Mouse (Mus musculus) MEL (cell line): Measurements from ENCODE around the gene N4bp2l2. TPM values are rescaled to one million over a fixed set of nuclear protein-coding genes. Genes with fewer than 3 reads are reported as not detected.

ENCODE experiments used
- DNase-seq: peaks from one replicate; pipeline ENCODE4 v3.0.0; 2011; ENCODE audit warnings: low read depth, low spot score
- H3K27ac ChIP-seq: 2 replicates; pipeline ENCODE4 v1.5.1; 2012; ENCODE audit warnings: low read depth, mild to moderate bottlenecking, control low read depth, low read length, moderate library complexity; ENCODE audit not compliant: control insufficient read depth
- H3K27me3 ChIP-seq, 2 experiments: fragments of 150-350 bp in 1 of 2; sonication (generic) in 1 of 2; 2 replicates each; pipeline ENCODE4 v1.6.1; 2012; ENCODE audit warnings: low read length in 2 of 2, mild to moderate bottlenecking in 2 of 2, improper control_type of control experiment in 1 of 2, moderate library complexity in 1 of 2; ENCODE audit not compliant: insufficient read depth in 2 of 2, control insufficient read depth in 1 of 2
- H3K36me3 ChIP-seq, 2 experiments: 2 replicates each; pipeline ENCODE4 v1.6.1; 2012 to 2014; ENCODE audit warnings: low read length in 2 of 2, improper control_type of control experiment in 1 of 2, inconsistent platforms in 1 of 2, mild to moderate bottlenecking in 1 of 2; ENCODE audit not compliant: insufficient read depth in 2 of 2, control insufficient read depth in 1 of 2
- H3K4me1 ChIP-seq, 2 experiments: fragments of 150-350 bp in 1 of 2; sonication (generic) in 1 of 2; 2 replicates each; pipeline ENCODE4 v1.6.1; 2012; ENCODE audit warnings: low read length in 2 of 2, improper control_type of control experiment in 1 of 2, mild to moderate bottlenecking in 1 of 2; ENCODE audit not compliant: insufficient read depth in 2 of 2, control insufficient read depth in 1 of 2
- H3K4me3 ChIP-seq, 2 experiments: fragments of 150-350 bp in 1 of 2; sonication (generic) in 1 of 2; 2 replicates each; pipeline ENCODE4 v1.5.1; 2012; ENCODE audit warnings: low read depth in 2 of 2, low read length in 2 of 2, mild to moderate bottlenecking in 2 of 2, moderate library complexity in 2 of 2, control low read depth in 1 of 2, improper control_type of control experiment in 1 of 2; ENCODE audit not compliant: control insufficient read depth in 1 of 2, insufficient read depth in 1 of 2
- H3K79me2 ChIP-seq: 2 replicates; pipeline ENCODE4 v1.6.1; 2012; ENCODE audit warnings: mild to moderate bottlenecking, low read length, moderate library complexity; ENCODE audit not compliant: control insufficient read depth, poor library complexity, insufficient read depth
- H3K9ac ChIP-seq: 2 replicates; pipeline ENCODE4 v1.6.1; 2012; ENCODE audit warnings: low read depth, mild to moderate bottlenecking, control low read depth, low read length, moderate library complexity; ENCODE audit not compliant: control insufficient read depth, poor library complexity, severe bottlenecking
- H3K9me3 ChIP-seq: fragments of 150-350 bp; sonication (generic); replicated peaks from 2 replicates; pipeline ENCODE4 v1.6.1; 2012; ENCODE audit warnings: mild to moderate bottlenecking, low read length, improper control_type of control experiment, moderate library complexity; ENCODE audit not compliant: insufficient read depth
- BHLHE40 ChIP-seq: IDR thresholded peaks from 2 replicates; pipeline ENCODE4 v1.6.1; 2012; ENCODE audit warnings: low read depth, mild to moderate bottlenecking, inconsistent platforms, low read length, improper control_type of control experiment, borderline replicate concordance
- CTCF ChIP-seq, 3 experiments: IDR thresholded peaks in 2 of 3; conservative IDR thresholded peaks in 1 of 3; 2 replicates each; pipeline ENCODE4 v1.5.1; 2011 to 2012; ENCODE audit warnings: low read length in 3 of 3, low read depth in 2 of 3, mild to moderate bottlenecking in 2 of 3, improper control_type of control experiment in 1 of 3, inconsistent platforms in 1 of 3, mixed read lengths in 1 of 3, moderate library complexity in 1 of 3; ENCODE audit not compliant: control insufficient read depth in 1 of 3, insufficient read depth in 1 of 3, poor library complexity in 1 of 3, severe bottlenecking in 1 of 3
- ELF1 ChIP-seq: IDR thresholded peaks from 2 replicates; pipeline ENCODE4 v1.6.1; 2014; ENCODE audit warnings: low read depth, mild to moderate bottlenecking, inconsistent platforms, low read length, improper control_type of control experiment, moderate library complexity
- ETS1 ChIP-seq: IDR thresholded peaks from 2 replicates; pipeline ENCODE4 v1.6.1; 2012; ENCODE audit warnings: low read depth, mild to moderate bottlenecking, inconsistent platforms, low read length, improper control_type of control experiment, moderate library complexity
- GABPA ChIP-seq: IDR thresholded peaks from 2 replicates; pipeline ENCODE4 v1.6.1; 2012; ENCODE audit warnings: low read depth, mild to moderate bottlenecking, inconsistent platforms, low read length, improper control_type of control experiment, moderate library complexity
- MAFK ChIP-seq: IDR thresholded peaks from 2 replicates; pipeline ENCODE4 v1.6.1; 2011; ENCODE audit warnings: low read depth, mild to moderate bottlenecking, low read length, improper control_type of control experiment, borderline replicate concordance
- MAX ChIP-seq: IDR thresholded peaks from 2 replicates; pipeline ENCODE4 v1.6.1; 2011; ENCODE audit warnings: low read length, improper control_type of control experiment
- MEF2A ChIP-seq: IDR thresholded peaks from 2 replicates; pipeline ENCODE4 v1.6.1; 2014; ENCODE audit warnings: low read depth, mild to moderate bottlenecking, inconsistent platforms, low read length, improper control_type of control experiment; ENCODE audit not compliant: poor library complexity, insufficient replicate concordance, severe bottlenecking; ENCODE audit errors: extremely low read depth
- MXI1 ChIP-seq: IDR thresholded peaks from 2 replicates; pipeline ENCODE4 v1.6.1; 2011; ENCODE audit warnings: mild to moderate bottlenecking, low read depth, low read length, improper control_type of control experiment
- MYB ChIP-seq: IDR thresholded peaks from 2 replicates; pipeline ENCODE4 v1.6.1; 2011; ENCODE audit warnings: mild to moderate bottlenecking, low read depth, low read length, improper control_type of control experiment
- MYC ChIP-seq: IDR thresholded peaks from 2 replicates; pipeline ENCODE4 v1.6.1; 2011; ENCODE audit warnings: low read depth, mild to moderate bottlenecking, low read length, improper control_type of control experiment, moderate library complexity
- NELFE ChIP-seq: IDR thresholded peaks from 2 replicates; pipeline ENCODE4 v1.6.1; 2011; ENCODE audit warnings: low read depth, low read length, improper control_type of control experiment
- POLR2A ChIP-seq, 2 experiments: IDR thresholded peaks; 2 replicates each; pipeline ENCODE4 v1.6.1; 2011 to 2012; ENCODE audit warnings: low read length in 2 of 2, mild to moderate bottlenecking in 2 of 2, control low read depth in 1 of 2, improper control_type of control experiment in 1 of 2, low read depth in 1 of 2, moderate library complexity in 1 of 2; ENCODE audit not compliant: control insufficient read depth in 1 of 2, insufficient read depth in 1 of 2, poor library complexity in 1 of 2
- USF2 ChIP-seq, 2 experiments: IDR thresholded peaks; 2 replicates each; pipeline ENCODE4 v1.6.1; 2011 to 2012; ENCODE audit warnings: improper control_type of control experiment in 2 of 2, low read length in 2 of 2, borderline replicate concordance in 1 of 2, inconsistent platforms in 1 of 2, low read depth in 1 of 2, mild to moderate bottlenecking in 1 of 2; ENCODE audit not compliant: insufficient read depth in 1 of 2
- ZC3H11A ChIP-seq: IDR thresholded peaks from 2 replicates; pipeline ENCODE4 v1.6.1; 2012; ENCODE audit warnings: low read depth, mild to moderate bottlenecking, inconsistent platforms, low read length, improper control_type of control experiment
- ZMIZ1 ChIP-seq: IDR thresholded peaks from 2 replicates; pipeline ENCODE4 v1.6.1; 2012; ENCODE audit warnings: low read depth, mild to moderate bottlenecking, inconsistent platforms, low read length, improper control_type of control experiment, moderate library complexity
- ZNF384 ChIP-seq: IDR thresholded peaks from 2 replicates; pipeline ENCODE4 v1.6.1; 2012; ENCODE audit warnings: low read depth, mild to moderate bottlenecking, inconsistent platforms, low read length, improper control_type of control experiment
- polyA plus RNA-seq, 2 experiments: library from polyadenylated mRNA; stranded (reverse) in 1 of 2; unstranded in 1 of 2; fragments of >175 nt in 1 of 2; fragments of >200 nt in 1 of 2; gene quantifications; 2 replicates each; pipeline versions ENCODE4 v1.2.1 to v1.2.4; 2012; ENCODE audit warnings: low replicate concordance in 2 of 2, low read depth in 1 of 2; ENCODE audit not compliant: insufficient read length in 2 of 2, insufficient read depth in 1 of 2, missing spikeins in 1 of 2
- total RNA-seq: library from RNA; depleted of rRNA; stranded (reverse); fragments of 300-350 nt; gene quantifications from 2 replicates; pipeline ENCODE4 v1.2.3, GENCODE M21; 2012

The N4bp2l2 gene
- total and polyA plus RNA-seq, 3 experiments, result 67.5 to 74.9 TPM; not detected in 1

- TF ChIP-seq ZC3H11A, result peak; percentile 21; the same call in 1 of the 2 replicates
- TF ChIP-seq MAX, result peak; percentile 29; the same call in 1 of the 2 replicates
These were observed 87.3 kb downstream of the N4bp2l2 start (continued) for GRCm38 (mm10) chr5:150578613-150579171.

- no peaks in the 10 kb centered on the region for H3K27me3 ChIP-seq
- no peak overlapping the region for H3K4me3 ChIP-seq
- no peaks in the 10 kb centered on the region for H3K79me2 ChIP-seq
- no peak for DNase-seq
- H3K36me3 ChIP-seq, result peaks cover 2 to 20% of the 10 kb centered on the region in 2 experiments; a peak in 2 of 4 replicates
- no peak overlapping the region for H3K27ac ChIP-seq
- H3K9ac ChIP-seq, result no peak overlapping the region
- H3K9me3 ChIP-seq, result no peaks in the 10 kb centered on the region
- no peak for TF ChIP-seq MYB
- no peak for TF ChIP-seq MYC
- no peak for TF ChIP-seq POLR2A (IDR thresholded peaks at IDR 0.05; ENCODE audit: control insufficient read depth in 1 of 2, insufficient read depth in 1 of 2, low read depth in 1 of 2, low read length in 2 of 2, poor library complexity in 1 of 2)
- no peak for TF ChIP-seq ZNF384
- no peak for TF ChIP-seq MXI1
- no peak for TF ChIP-seq MAX
- TF ChIP-seq MAFK, result no peak
- TF ChIP-seq ZMIZ1, result no peak
- TF ChIP-seq ELF1, result no peak
- TF ChIP-seq GABPA, result no peak
- no peak for TF ChIP-seq NELFE
- TF ChIP-seq MEF2A, result no peak
- peaks cover 18 to 27% of the 10 kb centered on the region in 2 experiments for H3K4me1 ChIP-seq
These were observed 89.2 kb downstream of the N4bp2l2 start for GRCm38 (mm10) chr5:150576832-150577231.

- Histone ChIP-seq H3K27me3 (no peaks in the 10 kb centered on the region), H3K27ac (no peak overlapping the region), H3K9ac (no peak overlapping the region), H3K79me2 (no peaks in the 10 kb centered on the region), H3K36me3 (peaks cover 4 to 20% of the 10 kb centered on the region in 2 experiments; a peak in 3 of 4 replicates), H3K9me3 (no peaks in the 10 kb centered on the region), H3K4me3 (no peak overlapping the region), H3K4me1 (peaks cover 16 to 24% of the 10 kb centered on the region in 2 experiments)
- TF ChIP-seq BHLHE40 (no peak), USF2 (IDR thresholded peaks at IDR 0.05; ENCODE audit: borderline replicate concordance in 1 of 2, insufficient read depth in 1 of 2, low read depth in 1 of 2, low read length in 2 of 2) (no peak), ETS1 (no peak), CTCF (IDR thresholded peaks at IDR 0.05 in 2 of 3, conservative IDR thresholded peaks at IDR 0.05 in 1 of 3; ENCODE audit: control insufficient read depth in 1 of 3, insufficient read depth in 1 of 3, low read depth in 2 of 3, low read length in 3 of 3, poor library complexity in 1 of 3, severe bottlenecking in 1 of 3) (no peak), POLR2A (IDR thresholded peaks at IDR 0.05; ENCODE audit: control insufficient read depth in 1 of 2, insufficient read depth in 1 of 2, low read depth in 1 of 2, low read length in 2 of 2, poor library complexity in 1 of 2) (no peak)
- DNase-seq, result no peak
These were observed 91.1 kb downstream of the N4bp2l2 start for GRCm38 (mm10) chr5:150574885-150575284.
